Mouse (Mus musculus): ENCODE measurements at regions not wholly inside any gene's neighbourhood (a gene's known extent, or its start where the extent isn't known, plus 50 kb on each side); places are given as distances from the start of the nearest gene placed in this dataset.

DNA sequence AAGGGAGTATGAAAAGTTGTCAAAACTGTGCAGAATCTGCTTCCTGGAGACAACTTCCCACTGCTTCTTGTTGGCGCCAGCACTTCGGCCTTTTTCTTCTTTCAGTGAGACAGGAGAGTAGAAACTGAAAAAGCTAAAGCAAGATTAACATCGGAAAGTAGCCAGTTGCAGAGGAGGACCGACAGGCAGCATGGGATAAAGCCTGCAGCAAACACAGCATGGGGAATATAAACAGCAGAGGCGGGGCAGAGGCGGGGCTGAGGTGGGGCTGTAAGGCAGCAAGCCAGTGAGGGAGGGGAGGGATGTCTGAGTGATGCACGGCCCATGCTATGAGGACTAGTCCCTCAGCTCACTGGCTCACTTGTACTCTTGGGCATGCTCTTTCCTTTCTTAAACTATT lies 65.5 kb upstream of the C2cd4b start:
- peak in 1 of 2 experiments; percentile 34 for DNase-seq (ENCODE audit: low spot score in 2 of 2)

DNA sequence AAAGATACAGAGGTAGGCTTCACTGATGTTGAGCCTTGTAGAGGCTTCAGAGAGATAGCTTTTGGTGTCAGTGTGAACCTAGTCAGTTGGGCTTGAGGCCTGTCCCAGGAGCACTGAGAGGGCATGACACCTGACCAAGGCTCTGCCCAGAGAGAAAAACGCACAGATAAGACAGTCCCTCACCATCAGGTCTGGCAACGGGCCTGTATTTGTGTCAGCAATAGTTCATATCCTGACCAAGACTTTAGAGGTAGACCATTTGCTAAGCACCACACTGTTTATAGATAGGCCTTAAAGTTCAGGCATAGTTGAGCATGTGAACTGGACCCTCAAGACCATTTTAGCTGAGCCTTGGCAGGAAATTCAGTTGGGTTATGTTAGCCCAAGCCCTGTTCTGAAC lies 60.4 kb upstream of the C2cd4b start:
- no peak for DNase-seq (ENCODE audit: low spot score in 2 of 2)

DNA sequence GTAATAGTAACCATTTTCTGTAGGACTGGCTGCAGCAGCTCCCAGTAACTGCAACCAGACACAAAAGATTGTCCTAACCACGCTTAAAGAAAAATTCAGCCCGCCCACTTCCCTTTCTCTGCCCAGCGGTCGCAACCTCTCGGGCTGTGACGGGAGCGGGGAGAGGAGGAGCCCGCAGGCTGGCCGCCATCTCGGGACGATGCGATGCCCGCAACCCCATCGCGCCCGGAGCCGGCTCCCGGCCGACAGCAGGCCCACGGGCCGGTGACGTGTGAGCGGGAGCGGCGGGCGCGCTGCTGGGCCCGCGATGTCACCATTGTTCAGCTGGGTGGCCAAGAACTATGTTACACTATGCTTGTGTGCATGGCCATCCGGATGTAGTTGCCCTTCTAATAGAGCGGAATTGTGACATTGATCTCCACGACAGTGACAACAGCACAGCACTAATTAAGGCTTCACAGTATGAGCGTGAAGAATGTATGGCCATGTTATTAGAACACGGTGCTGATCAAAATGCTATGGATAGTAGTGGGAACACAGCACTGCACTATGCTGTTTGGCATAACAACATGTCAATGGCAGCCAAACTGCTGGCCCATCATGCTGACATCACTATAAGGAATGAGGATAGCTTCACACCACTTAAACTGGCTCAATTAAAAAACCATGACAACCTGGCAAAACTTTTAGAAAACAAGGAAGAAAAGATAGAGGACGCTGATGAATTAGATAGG lies 59.2 kb upstream of the C2cd4b start:
- no peak for DNase-seq (ENCODE audit: low spot score in 2 of 2)

DNA sequence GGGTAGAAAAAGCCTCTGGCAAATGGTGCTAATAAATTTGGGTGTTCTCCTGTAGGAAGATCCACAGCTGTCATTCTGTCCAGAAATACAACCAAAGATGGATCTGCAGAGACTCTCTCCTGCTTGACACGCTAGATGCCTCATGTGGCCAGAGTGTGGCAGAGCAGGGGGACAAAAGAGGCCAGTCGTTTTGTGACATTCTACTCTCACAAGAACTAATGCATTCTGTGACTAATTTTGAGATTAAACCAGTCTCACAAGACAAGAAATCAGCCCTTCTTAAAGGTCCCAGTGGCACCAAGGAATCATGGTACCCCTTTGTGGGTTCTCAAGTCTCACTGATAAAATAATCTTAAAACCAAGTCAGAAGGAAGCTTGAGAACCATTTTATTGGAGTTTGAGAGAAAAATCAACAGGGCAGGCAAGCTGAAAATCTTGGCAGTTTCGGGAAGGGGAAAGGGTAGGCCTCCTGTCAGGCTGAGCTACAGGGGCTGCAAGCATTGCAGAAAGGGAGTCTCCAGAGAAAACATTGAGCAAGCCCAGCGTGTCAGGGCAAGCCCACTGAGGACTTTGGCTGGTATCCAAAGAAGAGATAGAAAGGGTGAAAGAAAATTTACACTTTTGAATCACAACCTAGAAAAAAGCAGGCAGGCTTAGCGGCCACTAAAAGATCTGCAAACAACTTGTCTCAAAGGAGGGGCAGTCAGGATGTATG lies 50.8 kb upstream of the C2cd4b start:
- DNase-seq (ENCODE audit: low spot score in 2 of 2) = no peak
